Mouse (Mus musculus): Measurements from ENCODE around the gene Cyp8b1. TPM values are rescaled to one million over a fixed set of nuclear protein-coding genes. Genes with fewer than 3 reads are reported as not detected.

Cyp8b1 gene
- total and polyA plus RNA-seq, 3 experiments = not detected

- H3K4me1 ChIP-seq (ENCODE audit: control insufficient read depth in 1 of 2, insufficient read depth in 2 of 2, low read length in 2 of 2) = no peaks in the 10 kb centered on the region
- TF ChIP-seq MAFK (IDR thresholded peaks at IDR 0.05; ENCODE audit: borderline replicate concordance, low read depth, low read length) = no peak
- TF ChIP-seq KAT2A (conservative IDR thresholded peaks at IDR 0.05; ENCODE audit: low read depth, low read length) = no peak
- TF ChIP-seq ELF1 (IDR thresholded peaks at IDR 0.05; ENCODE audit: low read depth, low read length) = no peak
- TF ChIP-seq ETS1 (IDR thresholded peaks at IDR 0.05; ENCODE audit: low read depth, low read length) = no peak
- TF ChIP-seq MYC (IDR thresholded peaks at IDR 0.05; ENCODE audit: low read depth, low read length) = no peak
- TF ChIP-seq NRF1 (IDR thresholded peaks at IDR 0.05; ENCODE audit: insufficient read depth, low read depth, low read length, poor library complexity, severe bottlenecking) = no peak
- no peak for TF ChIP-seq CTCF (IDR thresholded peaks at IDR 0.05 in 2 of 3, conservative IDR thresholded peaks at IDR 0.05 in 1 of 3; ENCODE audit: control insufficient read depth in 1 of 3, insufficient read depth in 1 of 3, low read depth in 2 of 3, low read length in 3 of 3, poor library complexity in 1 of 3, severe bottlenecking in 1 of 3)
- no peak for TF ChIP-seq GABPA (IDR thresholded peaks at IDR 0.05; ENCODE audit: low read depth, low read length)
- TF ChIP-seq ZNF384 (IDR thresholded peaks at IDR 0.05; ENCODE audit: low read depth, low read length) = no peak
- no peak for TF ChIP-seq GATA1 (IDR thresholded peaks at IDR 0.05; ENCODE audit: low read depth, low read length)
- no peak for TF ChIP-seq CHD1 (IDR thresholded peaks at IDR 0.05; ENCODE audit: low read depth, low read length)
- peaks cover 0 to 2% of the 10 kb centered on the region in 2 experiments; a peak in 1 of 4 replicates for H3K27me3 ChIP-seq (ENCODE audit: control insufficient read depth in 1 of 2, insufficient read depth in 2 of 2, low read length in 2 of 2)
- H3K4me3 ChIP-seq (ENCODE audit: control insufficient read depth in 1 of 2, insufficient read depth in 1 of 2, low read depth in 2 of 2, low read length in 2 of 2) = no peak overlapping the region
- H3K79me2 ChIP-seq (ENCODE audit: control insufficient read depth, insufficient read depth, low read length, poor library complexity) = no peaks in the 10 kb centered on the region
- H3K36me3 ChIP-seq (ENCODE audit: control insufficient read depth in 1 of 2, insufficient read depth in 2 of 2, low read length in 2 of 2) = no peaks in the 10 kb centered on the region
- no peak for DNase-seq (ENCODE audit: low read depth, low spot score)
- H3K9me3 ChIP-seq (replicated peaks; ENCODE audit: insufficient read depth, low read length) = no peaks in the 10 kb centered on the region
- no peak overlapping the region for H3K27ac ChIP-seq (ENCODE audit: control insufficient read depth, low read depth, low read length)
- H3K9ac ChIP-seq (ENCODE audit: control insufficient read depth, low read depth, low read length, poor library complexity, severe bottlenecking) = no peak overlapping the region
These were observed 11.6 kb upstream of the Cyp8b1 start for GRCm38 (mm10) chr9:121927721-121928120.

GRCm38 (mm10) chr9:121926634-121927405, 10.7 kb upstream of the Cyp8b1 start:
- H3K9ac ChIP-seq (ENCODE audit: control insufficient read depth, low read depth, low read length, poor library complexity, severe bottlenecking) = no peak overlapping the region
- no peaks in the 10 kb centered on the region for H3K36me3 ChIP-seq (ENCODE audit: control insufficient read depth in 1 of 2, insufficient read depth in 2 of 2, low read length in 2 of 2)
- peaks cover 0 to 2% of the 10 kb centered on the region in 2 experiments; a peak in 1 of 4 replicates for H3K27me3 ChIP-seq (ENCODE audit: control insufficient read depth in 1 of 2, insufficient read depth in 2 of 2, low read length in 2 of 2)
- TF ChIP-seq CHD1 (IDR thresholded peaks at IDR 0.05; ENCODE audit: low read depth, low read length) (no peak), USF2 (IDR thresholded peaks at IDR 0.05; ENCODE audit: borderline replicate concordance in 1 of 2, insufficient read depth in 1 of 2, low read depth in 1 of 2, low read length in 2 of 2) (no peak), GATA1 (IDR thresholded peaks at IDR 0.05; ENCODE audit: low read depth, low read length) (no peak), MYC (IDR thresholded peaks at IDR 0.05; ENCODE audit: low read depth, low read length) (no peak), CTCF (IDR thresholded peaks at IDR 0.05 in 2 of 3, conservative IDR thresholded peaks at IDR 0.05 in 1 of 3; ENCODE audit: control insufficient read depth in 1 of 3, insufficient read depth in 1 of 3, low read depth in 2 of 3, low read length in 3 of 3, poor library complexity in 1 of 3, severe bottlenecking in 1 of 3) (no peak), GABPA (IDR thresholded peaks at IDR 0.05; ENCODE audit: low read depth, low read length) (no peak), POLR2A (IDR thresholded peaks at IDR 0.05; ENCODE audit: control insufficient read depth in 1 of 2, insufficient read depth in 1 of 2, low read depth in 1 of 2, low read length in 2 of 2, poor library complexity in 1 of 2) (no peak), MAX (IDR thresholded peaks at IDR 0.05; ENCODE audit: low read length) (no peak), POLR2AphosphoS5 (IDR thresholded peaks at IDR 0.05; ENCODE audit: borderline replicate concordance, low read depth, low read length) (no peak), NRF1 (IDR thresholded peaks at IDR 0.05; ENCODE audit: insufficient read depth, low read depth, low read length, poor library complexity, severe bottlenecking) (no peak), MEF2A (IDR thresholded peaks at IDR 0.05; ENCODE audit: extremely low read depth, insufficient replicate concordance, low read depth, low read length, poor library complexity, severe bottlenecking) (no peak), MYB (IDR thresholded peaks at IDR 0.05; ENCODE audit: low read depth, low read length) (no peak), UBTF (IDR thresholded peaks at IDR 0.05; ENCODE audit: borderline replicate concordance, insufficient read depth, low read depth, low read length) (no peak), MXI1 (IDR thresholded peaks at IDR 0.05; ENCODE audit: low read depth, low read length) (no peak), SIN3A (IDR thresholded peaks at IDR 0.05; ENCODE audit: low read length) (no peak)
- no peaks in the 10 kb centered on the region for H3K9me3 ChIP-seq (replicated peaks; ENCODE audit: insufficient read depth, low read length)
- no peak overlapping the region for H3K27ac ChIP-seq (ENCODE audit: control insufficient read depth, low read depth, low read length)
- DNase-seq (ENCODE audit: low read depth, low spot score) = no peak
- H3K4me1 ChIP-seq (ENCODE audit: control insufficient read depth in 1 of 2, insufficient read depth in 2 of 2, low read length in 2 of 2) = no peaks in the 10 kb centered on the region
- H3K79me2 ChIP-seq (ENCODE audit: control insufficient read depth, insufficient read depth, low read length, poor library complexity) = no peaks in the 10 kb centered on the region
- H3K4me3 ChIP-seq (ENCODE audit: control insufficient read depth in 1 of 2, insufficient read depth in 1 of 2, low read depth in 2 of 2, low read length in 2 of 2) = no peak overlapping the region
